Mouse (Mus musculus) forebrain, embryonic 15.5 days (tissue): Measurements from ENCODE around the gene Stx4a. TPM values are rescaled to one million over a fixed set of nuclear protein-coding genes. Genes with fewer than 3 reads are reported as not detected.

Experiments used
- ATAC-seq: fragments of 200-750 bp; cut with Nextera tagmentation; replicated peaks from 2 replicates; pipeline ENCODE4 v1.8.0; 2017; ENCODE audit warnings: mild to moderate bottlenecking, moderate TSS enrichment, moderate library complexity
- H3K27ac ChIP-seq: fragments of 300-500 bp; sonication (generic); replicated peaks from 2 replicates; pipeline ENCODE4 v1.5.1; 2015; ENCODE audit warnings: mild to moderate bottlenecking, inconsistent platforms
- H3K27me3 ChIP-seq: fragments of 300-500 bp; sonication (generic); 2 replicates; pipeline ENCODE4 v1.6.1; 2015; ENCODE audit warnings: inconsistent platforms
- H3K36me3 ChIP-seq: fragments of 300-500 bp; sonication (generic); 2 replicates; pipeline ENCODE4 v1.6.1; 2015; ENCODE audit warnings: mild to moderate bottlenecking, inconsistent platforms
- H3K4me1 ChIP-seq: fragments of 300-500 bp; sonication (generic); 2 replicates; pipeline ENCODE4 v1.6.1; 2015; ENCODE audit warnings: inconsistent platforms
- H3K4me2 ChIP-seq: fragments of 300-500 bp; sonication (generic); replicated peaks from 2 replicates; pipeline ENCODE4 v1.6.1; 2015; ENCODE audit warnings: mild to moderate bottlenecking, inconsistent platforms
- H3K4me3 ChIP-seq: fragments of 300-500 bp; sonication (generic); 2 replicates; pipeline ENCODE4 v1.5.1; 2015; ENCODE audit warnings: mild to moderate bottlenecking, inconsistent platforms
- H3K9ac ChIP-seq: fragments of 300-500 bp; sonication (generic); replicated peaks from 2 replicates; pipeline ENCODE4 v1.6.1; 2015; ENCODE audit warnings: mild to moderate bottlenecking, inconsistent platforms
- H3K9me3 ChIP-seq: fragments of 300-500 bp; sonication (generic); 2 replicates; pipeline ENCODE4 v1.6.1; 2016; ENCODE audit warnings: inconsistent platforms
- WGBS: fragments of 180-500 bp; shearing (Covaris S2); methylation state at CpG from one replicate; pipeline ENCODE4 v1.1.7; 2015; ENCODE audit warnings: mixed read lengths; 5-methylcytosine and 5-hydroxymethylcytosine counted together
- polyA plus RNA-seq: library from polyadenylated mRNA; unstranded; fragments of >200 nt; fragmentation: Nextera tagmentation; extraction: Ambion mirVana; gene quantifications from 2 replicates; pipeline ENCODE4 v1.2.1, GENCODE M21; 2015

The Stx4a gene
- polyA plus RNA-seq, 1 experiment from 2014 or later = 19.2 TPM

- H3K27me3 ChIP-seq = no peaks in the 10 kb centered on the region
- H3K4me1 ChIP-seq = peaks cover 15% of the 10 kb centered on the region
- H3K4me3 ChIP-seq = peak overlapping the region; percentile 66
- H3K4me2 ChIP-seq = peak overlapping the region; percentile 97
- peak overlapping the region; percentile 95 for H3K27ac ChIP-seq
- peak; percentile 95 for ATAC-seq
- peak overlapping the region; percentile 59 for H3K9ac ChIP-seq
- no peaks in the 10 kb centered on the region for H3K9me3 ChIP-seq
- 0% methylated on average over 46 of the region's 46 CpGs for WGBS
- H3K36me3 ChIP-seq = no peaks in the 10 kb centered on the region
These were observed 17.4 kb downstream of the Stx4a start for GRCm38 (mm10) chr7:127841340-127842000.

- peak overlapping the region; percentile 59 for H3K9ac ChIP-seq
- peak overlapping the region; percentile 95 for H3K27ac ChIP-seq
- no peaks in the 10 kb centered on the region for H3K36me3 ChIP-seq
- WGBS = under 1% methylated on average over 40 of the region's 40 CpGs
- H3K4me3 ChIP-seq = peak overlapping the region; percentile 66
- H3K9me3 ChIP-seq = no peaks in the 10 kb centered on the region
- H3K4me2 ChIP-seq = peak overlapping the region; percentile 97
- no peaks in the 10 kb centered on the region for H3K27me3 ChIP-seq
- peaks cover 15% of the 10 kb centered on the region for H3K4me1 ChIP-seq
- peak; percentile 66 for ATAC-seq
These were observed 18.1 kb downstream of the Stx4a start for GRCm38 (mm10) chr7:127842001-127842718.

- Histone ChIP-seq H3K36me3 (no peaks in the 10 kb centered on the region), H3K4me1 (no peaks in the 10 kb centered on the region), H3K27ac (no peak overlapping the region), H3K9me3 (no peaks in the 10 kb centered on the region), H3K4me3 (no peak overlapping the region), H3K27me3 (no peaks in the 10 kb centered on the region), H3K4me2 (no peak overlapping the region), H3K9ac (no peak overlapping the region)
- no peak for ATAC-seq
- 85% methylated on average over 6 of the region's 6 CpGs for WGBS
These were observed 26.1 kb downstream of the Stx4a start for GRCm38 (mm10) chr7:127849973-127850875.

GRCm38 (mm10) chr7:127850906-127851305, 26.8 kb downstream of the Stx4a start:
- H3K27me3 ChIP-seq = no peaks in the 10 kb centered on the region
- no peak overlapping the region for H3K27ac ChIP-seq
- H3K4me2 ChIP-seq = no peak overlapping the region
- no peaks in the 10 kb centered on the region for H3K36me3 ChIP-seq
- no peaks in the 10 kb centered on the region for H3K4me1 ChIP-seq
- H3K9ac ChIP-seq = no peak overlapping the region
- no peak for ATAC-seq
- no peaks in the 10 kb centered on the region for H3K9me3 ChIP-seq
- WGBS = 79% methylated on average over 5 of the region's 5 CpGs
- H3K4me3 ChIP-seq = no peak overlapping the region

- Histone ChIP-seq H3K9ac (no peak overlapping the region), H3K4me1 (no peaks in the 10 kb centered on the region)
These were observed 34.2 kb downstream of the Stx4a start for GRCm38 (mm10) chr7:127858258-127858657.

GRCm38 (mm10) chr7:127866434-127866833, 42.3 kb downstream of the Stx4a start:
- no peak overlapping the region for H3K27ac ChIP-seq
- H3K9me3 ChIP-seq = no peaks in the 10 kb centered on the region
- ATAC-seq = no peak
- 97% methylated on average over 12 of the region's 12 CpGs for WGBS
- peaks cover 48% of the 10 kb centered on the region for H3K36me3 ChIP-seq
- no peak overlapping the region for H3K4me3 ChIP-seq
- H3K27me3 ChIP-seq = no peaks in the 10 kb centered on the region
- H3K9ac ChIP-seq = no peak overlapping the region
- no peaks in the 10 kb centered on the region for H3K4me1 ChIP-seq
- no peak overlapping the region for H3K4me2 ChIP-seq

More at GRCm38 (mm10) chr7:127858258-127858657, 34.2 kb downstream of the Stx4a start:
- Histone ChIP-seq H3K36me3 (no peaks in the 10 kb centered on the region; the same call in 1 of the 2 replicates), H3K9me3 (no peaks in the 10 kb centered on the region), H3K27ac (no peak overlapping the region), H3K4me3 (no peak overlapping the region), H3K27me3 (no peaks in the 10 kb centered on the region), H3K4me2 (no peak overlapping the region)
- ATAC-seq = no peak
- WGBS = 89% methylated on average over 6 of the region's 6 CpGs

- ATAC-seq = no peak
- Histone ChIP-seq H3K36me3 (peaks cover 57% of the 10 kb centered on the region), H3K4me1 (peaks cover under 1% of the 10 kb centered on the region)
These were observed 43.5 kb downstream of the Stx4a start for GRCm38 (mm10) chr7:127867641-127868040.

GRCm38 (mm10) chr7:127869149-127869810, 45.2 kb downstream of the Stx4a start:
- WGBS = 58% methylated on average over 3 of the region's 3 CpGs

More at GRCm38 (mm10) chr7:127867641-127868040, 43.5 kb downstream of the Stx4a start:
- no peak overlapping the region for H3K4me3 ChIP-seq
- WGBS = 95% methylated on average over 18 of the region's 18 CpGs
- H3K9ac ChIP-seq = no peak overlapping the region
- H3K4me2 ChIP-seq = no peak overlapping the region
- no peaks in the 10 kb centered on the region for H3K27me3 ChIP-seq
- H3K27ac ChIP-seq = no peak overlapping the region
- no peaks in the 10 kb centered on the region for H3K9me3 ChIP-seq

GRCm38 (mm10) chr7:127870136-127870821, 46.2 kb downstream of the Stx4a start:
- 81% methylated on average over 5 of the region's 5 CpGs for WGBS
- no peak for ATAC-seq
- Histone ChIP-seq H3K4me2 (no peak overlapping the region), H3K36me3 (peaks cover 45% of the 10 kb centered on the region), H3K9me3 (no peaks in the 10 kb centered on the region), H3K4me3 (no peak overlapping the region), H3K9ac (no peak overlapping the region), H3K27me3 (no peaks in the 10 kb centered on the region), H3K4me1 (peaks cover 19% of the 10 kb centered on the region), H3K27ac (no peak overlapping the region)

More at GRCm38 (mm10) chr7:127869149-127869810, 45.2 kb downstream of the Stx4a start:
- ATAC-seq = no peak
- H3K9me3 ChIP-seq = no peaks in the 10 kb centered on the region
- H3K27me3 ChIP-seq = no peaks in the 10 kb centered on the region
- H3K9ac ChIP-seq = no peak overlapping the region
- peaks cover 15% of the 10 kb centered on the region for H3K4me1 ChIP-seq
- H3K27ac ChIP-seq = 0 out of 2 replicates have a peak overlapping the region, but pooled peaks have one; percentile 27
- H3K4me2 ChIP-seq = no peak overlapping the region
- H3K4me3 ChIP-seq = no peak overlapping the region
- H3K36me3 ChIP-seq = peaks cover 52% of the 10 kb centered on the region

- Histone ChIP-seq H3K9ac (peak overlapping the region; percentile 99), H3K27me3 (no peaks in the 10 kb centered on the region), H3K4me3 (peak overlapping the region; percentile 90), H3K4me1 (peaks cover 28% of the 10 kb centered on the region), H3K36me3 (peaks cover 33% of the 10 kb centered on the region), H3K27ac (peak overlapping the region; percentile 100), H3K4me2 (peak overlapping the region; percentile 67), H3K9me3 (no peaks in the 10 kb centered on the region)
- WGBS = 4% methylated on average over 20 of the region's 20 CpGs
- peak; percentile 38 for ATAC-seq
These were observed 50.9 kb downstream of the Stx4a start for GRCm38 (mm10) chr7:127874812-127875626.
